ENCODE assay signal across 9 mouse cellular contexts in the genomic region with DNA sequence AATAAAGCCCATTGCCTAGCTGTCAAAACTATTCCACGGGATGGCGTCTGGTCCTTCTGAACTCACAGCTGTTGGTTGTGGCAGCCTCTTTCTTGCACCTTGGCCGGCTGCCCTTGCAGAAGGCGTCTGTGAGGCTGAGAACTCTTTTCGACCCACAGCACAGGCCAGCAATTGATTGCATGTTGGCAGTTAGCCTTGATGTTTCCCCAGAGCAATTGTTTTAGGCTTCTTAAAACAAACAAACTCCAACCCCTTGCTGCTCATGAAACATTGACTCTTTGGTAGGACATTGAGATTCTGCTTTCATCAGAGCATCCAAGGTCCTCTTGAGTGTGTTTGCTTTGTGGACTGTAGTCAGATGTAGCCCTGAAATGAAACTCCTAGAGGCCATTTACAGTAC. TPM values are rescaled to one million over a fixed set of nuclear protein-coding genes. Genes with fewer than 3 reads are reported as not detected.
DNase-seq lines count a peak whose midpoint lies in the region; ATAC-seq and TF ChIP-seq lines count a peak whose summit lies in the region.
"Had no signal": no experiment of that assay in that cellular context is flagged by ENCODE, and none has a peak within 500 bp of the region (broad histone marks: within the 10 kb centered on the region; RNA-seq: fewer than 3 reads in every experiment).

No protein-coding gene starts in this region.

- peak; percentile 69; the same call in 1 of the 2 replicates for ATAC-seq in hindbrain, embryonic 14.5 days (ENCODE audit: low FRiP score)
- ATAC-seq in midbrain, embryonic 11.5 days (ENCODE audit: low FRiP score), result no peak

- H3K79me2 ChIP-seq in myocyte (ENCODE audit: control insufficient read depth, insufficient read depth), result no peaks in the 10 kb centered on the region

- no peaks in the 10 kb centered on the region for H3K36me3 ChIP-seq in hindbrain, embryonic 14.5 days (replicated peaks; ENCODE audit: control insufficient read depth, insufficient read depth)
- H3K36me3 ChIP-seq in hindbrain, embryonic 10.5 days, result no peaks in the 10 kb centered on the region
- no peaks in the 10 kb centered on the region for H3K36me3 ChIP-seq in myocyte (ENCODE audit: control insufficient read depth, insufficient read depth)
- no peaks in the 10 kb centered on the region for H3K36me3 ChIP-seq in midbrain, embryonic 11.5 days (ENCODE audit: control insufficient read depth, insufficient read depth, low read length)
- H3K36me3 ChIP-seq: embryonic facial prominence, embryonic 13.5 days had no signal

- no peak overlapping the region for H3K4me2 ChIP-seq in hindbrain, embryonic 14.5 days (replicated peaks)
- H3K4me2 ChIP-seq in myocyte (ENCODE audit: low read depth), result no peak overlapping the region
- H3K4me2 ChIP-seq in midbrain, embryonic 11.5 days, result no peak overlapping the region
- H3K4me2 ChIP-seq: embryonic facial prominence, embryonic 13.5 days had no signal

- WGBS in hindbrain, embryonic 14.5 days, result 47% methylated on average over 5 of the region's 5 CpGs
- 84% methylated on average over 5 of the region's 5 CpGs for whole genome bisulfite sequencing in hindbrain, embryonic 10.5 days
- 82% methylated on average over 5 of the region's 5 CpGs for WGBS in midbrain, embryonic 11.5 days

- no peaks in the 10 kb centered on the region for H3K4me1 ChIP-seq in hindbrain, embryonic 14.5 days (replicated peaks; ENCODE audit: control insufficient read depth, insufficient read depth, low read length)
- H3K4me1 ChIP-seq in hindbrain, embryonic 10.5 days (replicated peaks), result no peaks in the 10 kb centered on the region
- no peaks in the 10 kb centered on the region for H3K4me1 ChIP-seq in midbrain, embryonic 11.5 days (ENCODE audit: control insufficient read depth, insufficient read depth, low read length)
- H3K4me1 ChIP-seq: embryonic facial prominence, embryonic 13.5 days had no signal

- TF ChIP-seq POLR2A in myocyte (IDR thresholded peaks at IDR 0.05; ENCODE audit: insufficient read length, low read depth), result no peak

- peak; percentile 72 for DNase-seq in hindbrain, embryonic 14.5 days (ENCODE audit: low spot score)
- no peak for DNase-seq in hindbrain, embryonic 10.5 days (ENCODE audit: low spot score)
- DNase-seq in brain, adult 2 months (ENCODE audit: low read depth, low spot score), result peak; percentile 77
- peak; percentile 85 for DNase-seq in heart, adult 8-10 months (ENCODE audit: low spot score)
- DNase-seq in layer of hippocampus, adult 9-10 months (ENCODE audit: low spot score), result peak; percentile 35
- no peak for DNase-seq in midbrain, embryonic 11.5 days (ENCODE audit: low spot score, missing footprints)
- no peak for DNase-seq in spleen, postnatal 4 days (ENCODE audit: low spot score in 2 of 2)

- no peaks in the 10 kb centered on the region for H3K9me3 ChIP-seq in hindbrain, embryonic 14.5 days (ENCODE audit: control insufficient read depth, low read length)
- no peaks in the 10 kb centered on the region for H3K9me3 ChIP-seq in hindbrain, embryonic 10.5 days
- H3K9me3 ChIP-seq in midbrain, embryonic 11.5 days (ENCODE audit: control insufficient read depth, low read length), result no peaks in the 10 kb centered on the region
- H3K9me3 ChIP-seq: embryonic facial prominence, embryonic 13.5 days had no signal

- no peak overlapping the region for H3K27ac ChIP-seq in hindbrain, embryonic 14.5 days
- H3K27ac ChIP-seq in hindbrain, embryonic 10.5 days, result no peak overlapping the region
- no peak overlapping the region for H3K27ac ChIP-seq in midbrain, embryonic 11.5 days (ENCODE audit: low read depth, low read length)
- H3K27ac ChIP-seq: embryonic facial prominence, embryonic 13.5 days had no signal

- H3K27me3 ChIP-seq in hindbrain, embryonic 14.5 days (ENCODE audit: control insufficient read depth, insufficient read depth, low read length), result no peaks in the 10 kb centered on the region
- H3K27me3 ChIP-seq in hindbrain, embryonic 10.5 days (ENCODE audit: insufficient read depth, poor library complexity, severe bottlenecking), result no peaks in the 10 kb centered on the region
- H3K27me3 ChIP-seq in myocyte (ENCODE audit: control insufficient read depth, insufficient read depth, insufficient read length), result no peaks in the 10 kb centered on the region
- H3K27me3 ChIP-seq in midbrain, embryonic 11.5 days (ENCODE audit: control insufficient read depth, insufficient read depth, low read length), result no peaks in the 10 kb centered on the region
- H3K27me3 ChIP-seq: embryonic facial prominence, embryonic 13.5 days had no signal

- no peak overlapping the region for H3ac ChIP-seq in myocyte (ENCODE audit: control insufficient read depth, insufficient read length)

- H3K4me3 ChIP-seq in hindbrain, embryonic 14.5 days (replicated peaks; ENCODE audit: low read length), result no peak overlapping the region
- H3K4me3 ChIP-seq in hindbrain, embryonic 10.5 days, result no peak overlapping the region
- H3K4me3 ChIP-seq in myocyte, result no peak overlapping the region
- no peak overlapping the region for H3K4me3 ChIP-seq in midbrain, embryonic 11.5 days (ENCODE audit: low read depth, low read length)
- H3K4me3 ChIP-seq: embryonic facial prominence, embryonic 13.5 days had no signal

- no peak overlapping the region for H3K9ac ChIP-seq in hindbrain, embryonic 14.5 days
- no peak overlapping the region for H3K9ac ChIP-seq in midbrain, embryonic 11.5 days (ENCODE audit: low read length)
- H3K9ac ChIP-seq: embryonic facial prominence, embryonic 13.5 days had no signal

TF ChIP-seq in myocyte, 11 proteins besides CTCF, POLR2A, EP300 and RAD21:
- TF ChIP-seq MYOG (IDR thresholded peaks at IDR 0.05; ENCODE audit: control insufficient read depth in 1 of 3, insufficient read depth in 1 of 3, insufficient read length in 2 of 3, low read depth in 2 of 3) (peak; percentile 15 to 70 (median 43)), MYOD1 (IDR thresholded peaks at IDR 0.05; ENCODE audit: control insufficient read depth in 1 of 3, insufficient read length in 2 of 3, low read depth in 2 of 3) (peak in 2 of 3 experiments; percentile 36 to 55), SRF (IDR thresholded peaks at IDR 0.05; ENCODE audit: control insufficient read depth, insufficient read length, low read depth) (no peak)

RNA-seq across cellular contexts. Expression of a gene that starts 33.2 kb away (rescaled TPM):
- polyA plus RNA-seq in hindbrain, embryonic 14.5 days (2014; fragmentation: Nextera tagmentation; extraction: Ambion mirVana), result 2.2 and 2.4 TPM in 2 replicates
- polyA plus RNA-seq in hindbrain, embryonic 10.5 days (2016; fragmentation: Nextera tagmentation; extraction: Ambion mirVana), result 8.4 and 10.2 TPM in 2 replicates
- total RNA-seq in heart, adult 8-10 months (2022), result 10 to 100 TPM; 17.8 to 21.2 (median 19.7) TPM
- 2.5 TPM for polyA plus RNA-seq in myocyte (2012; fragmentation: generic; extraction: Trizol)
- polyA plus RNA-seq in midbrain, embryonic 11.5 days (2014; fragmentation: Nextera tagmentation; extraction: Ambion mirVana), result 7.1 and 7.6 TPM in 2 replicates

RNA-seq across cellular contexts. Expression of a gene that starts 46.7 kb away (rescaled TPM):
- 389 and 452 TPM in 2 replicates for polyA plus RNA-seq in hindbrain, embryonic 14.5 days (2014; fragmentation: Nextera tagmentation; extraction: Ambion mirVana)
- 651 and 806 TPM in 2 replicates for polyA plus RNA-seq in hindbrain, embryonic 10.5 days (2016; fragmentation: Nextera tagmentation; extraction: Ambion mirVana)
- total RNA-seq in heart, adult 8-10 months (2022), result 10 to 100 TPM; 39.2 to 44.4 (median 41.9) TPM
- 72.0 TPM for polyA plus RNA-seq in myocyte (2012; fragmentation: generic; extraction: Trizol)
- 835 and 887 TPM in 2 replicates for polyA plus RNA-seq in midbrain, embryonic 11.5 days (2014; fragmentation: Nextera tagmentation; extraction: Ambion mirVana)

RNA-seq across cellular contexts. Expression of a gene that starts 46.8 kb away (rescaled TPM):
- polyA plus RNA-seq in hindbrain, embryonic 14.5 days (2014; fragmentation: Nextera tagmentation; extraction: Ambion mirVana), result 0.15 and 0.26 TPM in 2 replicates
- 0.16 TPM in 2 replicates for polyA plus RNA-seq in hindbrain, embryonic 10.5 days (2016; fragmentation: Nextera tagmentation; extraction: Ambion mirVana)
- under 1 TPM in 1 of 4 experiments, not detected in 3; 0.11 TPM for total RNA-seq in heart, adult 8-10 months (2022)
- polyA plus RNA-seq in myocyte (2012; fragmentation: generic; extraction: Trizol), result 0.01 TPM
- 0.08 TPM in 1 of 2 replicates, not detected in the other for polyA plus RNA-seq in midbrain, embryonic 11.5 days (2014; fragmentation: Nextera tagmentation; extraction: Ambion mirVana)
- polyA plus RNA-seq: embryonic facial prominence, embryonic 13.5 days had no signal

Comparison
In these comparisons a context has a peak if more than half of its experiments do, and no peak if none do; other contexts are left out.
1. DNase-seq: peak in hindbrain, embryonic 14.5 days (single experiment), brain, adult 2 months (single experiment), heart, adult 8-10 months (single experiment) and layer of hippocampus, adult 9-10 months (single experiment); none in hindbrain, embryonic 10.5 days (single experiment), midbrain, embryonic 11.5 days (single experiment) and spleen, postnatal 4 days (0 of 2).